Mouse (Mus musculus) liver, embryonic 16.5 days (tissue): ENCODE results near the gene Myl6. TPM values are rescaled to one million over a fixed set of nuclear protein-coding genes. Genes with fewer than 3 reads are reported as not detected.
"Not testable (repeated sequence)": the region's sequence is repeated elsewhere in the genome, so short reads cannot be mapped to it uniquely, and the experiment has no call there.

Source experiments
- ATAC-seq: fragments of 200-750 bp; cut with Nextera tagmentation; 2 replicates; pipeline ENCODE4 v1.8.0; 2017; ENCODE audit warnings: low read depth, mild to moderate bottlenecking, moderate number of reproducible peaks, moderate library complexity
- H3K27ac ChIP-seq: fragments of 300-500 bp; sonication (generic); 2 replicates; pipeline ENCODE4 v1.5.1; 2014; ENCODE audit warnings: mild to moderate bottlenecking, low read length
- H3K27me3 ChIP-seq: fragments of 300-500 bp; sonication (generic); 2 replicates; pipeline ENCODE4 v1.6.1; 2014; ENCODE audit warnings: low read depth, low read length, mixed read lengths; ENCODE audit not compliant: control insufficient read depth, insufficient read depth
- H3K36me3 ChIP-seq: fragments of 300-500 bp; sonication (generic); 2 replicates; pipeline ENCODE4 v1.6.1; 2014; ENCODE audit warnings: mild to moderate bottlenecking; ENCODE audit not compliant: control insufficient read depth, insufficient read depth
- H3K4me1 ChIP-seq: fragments of 300-500 bp; sonication (generic); 2 replicates; pipeline ENCODE4 v1.6.1; 2014; ENCODE audit warnings: low read depth, low read length, mixed read lengths; ENCODE audit not compliant: control insufficient read depth
- H3K4me2 ChIP-seq: fragments of 300-500 bp; sonication (generic); 2 replicates; pipeline ENCODE4 v1.6.1; 2014; ENCODE audit warnings: low read depth, low read length, mixed read lengths
- H3K4me3 ChIP-seq: fragments of 300-500 bp; sonication (generic); 2 replicates; pipeline ENCODE4 v1.5.1; 2014; ENCODE audit warnings: low read depth, mild to moderate bottlenecking, low read length
- H3K9ac ChIP-seq: fragments of 300-500 bp; sonication (generic); 2 replicates; pipeline ENCODE4 v1.6.1; 2014; ENCODE audit warnings: low read depth, low read length
- H3K9me3 ChIP-seq: fragments of 300-500 bp; sonication (generic); replicated peaks from 2 replicates; pipeline ENCODE4 v1.6.1; 2016; ENCODE audit warnings: low read length; ENCODE audit not compliant: control insufficient read depth
- WGBS: fragments of 180-500 bp; shearing (Covaris S2); extraction: QIAGEN DNeasy Blood & Tissue Kit; methylation state at CpG from one replicate; pipeline ENCODE4 v1.1.7; 2014; ENCODE audit not compliant: insufficient replicate concordance; 5-methylcytosine and 5-hydroxymethylcytosine counted together
- polyA plus RNA-seq: library from polyadenylated mRNA; unstranded; fragments of >200 nt; fragmentation: Nextera tagmentation; extraction: Ambion mirVana; gene quantifications from 2 replicates; pipeline ENCODE4 v1.2.1, GENCODE M21; 2015

The Myl6 gene
- polyA plus RNA-seq, 1 experiment from 2014 or later, result 448 TPM

- H3K27me3 ChIP-seq, result no peaks in the 10 kb centered on the region
- H3K27ac ChIP-seq, result no peak overlapping the region
- 69% methylated on average over 4 of the region's 4 CpGs for WGBS
- peaks cover 28% of the 10 kb centered on the region for H3K4me1 ChIP-seq
- H3K4me3 ChIP-seq, result no peak overlapping the region
- no peaks in the 10 kb centered on the region for H3K9me3 ChIP-seq
- peaks cover 7% of the 10 kb centered on the region for H3K36me3 ChIP-seq
- H3K4me2 ChIP-seq, result no peak overlapping the region
- H3K9ac ChIP-seq, result no peak overlapping the region
- ATAC-seq, result peak; percentile 40
Observed at GRCm38 (mm10) chr10:128515044-128515443, 21.1 kb upstream of the Myl6 start.

- ATAC-seq, result no peak
Observed at GRCm38 (mm10) chr10:128511761-128512160, 17.8 kb upstream of the Myl6 start.

GRCm38 (mm10) chr10:128511189-128511588 is 17.2 kb upstream of the Myl6 start:
- Histone ChIP-seq H3K4me3 (no peak overlapping the region), H3K4me1 (peaks cover 22% of the 10 kb centered on the region), H3K4me2 (no peak overlapping the region), H3K9me3 (no peaks in the 10 kb centered on the region), H3K27ac (no peak overlapping the region), H3K27me3 (no peaks in the 10 kb centered on the region), H3K36me3 (no peaks in the 10 kb centered on the region; the same call in 1 of the 2 replicates), H3K9ac (no peak overlapping the region)
- peak; percentile 44; the same call in 1 of the 2 replicates for ATAC-seq
- 67% methylated on average over 9 of the region's 9 CpGs for WGBS

More at GRCm38 (mm10) chr10:128511761-128512160, 17.8 kb upstream of the Myl6 start:
- Histone ChIP-seq H3K27ac (no peak overlapping the region), H3K36me3 (no peaks in the 10 kb centered on the region; the same call in 1 of the 2 replicates), H3K9me3 (no peaks in the 10 kb centered on the region), H3K9ac (no peak overlapping the region), H3K4me1 (peaks cover 25% of the 10 kb centered on the region), H3K4me3 (no peak overlapping the region), H3K27me3 (no peaks in the 10 kb centered on the region), H3K4me2 (no peak overlapping the region)
- WGBS, result 87% methylated on average over 12 of the region's 12 CpGs

- Histone ChIP-seq H3K4me2 (no peak overlapping the region), H3K9me3 (no peaks in the 10 kb centered on the region), H3K27me3 (no peaks in the 10 kb centered on the region), H3K4me3 (no peak overlapping the region), H3K27ac (no peak overlapping the region), H3K4me1 (peaks cover 17% of the 10 kb centered on the region), H3K36me3 (no peaks in the 10 kb centered on the region; the same call in 1 of the 2 replicates), H3K9ac (no peak overlapping the region)
- 83% methylated on average over 11 of the region's 11 CpGs for WGBS
- ATAC-seq, result no peak
Observed at GRCm38 (mm10) chr10:128510301-128510700, 16.4 kb upstream of the Myl6 start.

- Histone ChIP-seq H3K4me1 (peaks cover 19% of the 10 kb centered on the region), H3K4me2 (no peak overlapping the region), H3K4me3 (no peak overlapping the region), H3K27ac (no peak overlapping the region), H3K9me3 (no peaks in the 10 kb centered on the region), H3K27me3 (no peaks in the 10 kb centered on the region), H3K9ac (no peak overlapping the region), H3K36me3 (no peaks in the 10 kb centered on the region; the same call in 1 of the 2 replicates)
- WGBS, result 70% methylated on average over 4 of the region's 4 CpGs
- ATAC-seq, result 0 out of 2 replicates have a peak, but pooled peaks have one; percentile 31
Observed at GRCm38 (mm10) chr10:128509831-128510230, 15.9 kb upstream of the Myl6 start.

GRCm38 (mm10) chr10:128509203-128509602 is 15.3 kb upstream of the Myl6 start:
- Histone ChIP-seq H3K9me3 (no peaks in the 10 kb centered on the region), H3K4me2 (no peak overlapping the region), H3K9ac (no peak overlapping the region), H3K4me3 (no peak overlapping the region), H3K27ac (no peak overlapping the region), H3K36me3 (no peaks in the 10 kb centered on the region; the same call in 1 of the 2 replicates), H3K4me1 (peaks cover 25% of the 10 kb centered on the region), H3K27me3 (no peaks in the 10 kb centered on the region)
- no peak for ATAC-seq
- WGBS, result 77% methylated on average over 9 of the region's 9 CpGs

GRCm38 (mm10) chr10:128508260-128508659 is 14.3 kb upstream of the Myl6 start:
- WGBS, result 80% methylated on average over 9 of the region's 9 CpGs
- H3K9ac ChIP-seq, result no peak overlapping the region
- ATAC-seq, result no peak
- H3K9me3 ChIP-seq, result no peaks in the 10 kb centered on the region
- no peaks in the 10 kb centered on the region for H3K27me3 ChIP-seq
- no peak overlapping the region for H3K4me3 ChIP-seq
- H3K4me1 ChIP-seq, result peaks cover 26% of the 10 kb centered on the region
- no peaks in the 10 kb centered on the region; the same call in 1 of the 2 replicates for H3K36me3 ChIP-seq
- no peak overlapping the region for H3K27ac ChIP-seq
- H3K4me2 ChIP-seq, result no peak overlapping the region

GRCm38 (mm10) chr10:128505974-128506373 is 12.0 kb upstream of the Myl6 start:
- 95% methylated on average over 14 of the region's 14 CpGs for WGBS
- ATAC-seq, result no peak

GRCm38 (mm10) chr10:128505371-128505667 is 11.4 kb upstream of the Myl6 start:
- WGBS, result 80% methylated on average over 5 of the region's 5 CpGs
- not testable (repeated sequence) for H3K4me2 ChIP-seq, ATAC-seq, H3K4me3 ChIP-seq, H3K9ac ChIP-seq, H3K9me3 ChIP-seq, H3K27me3 ChIP-seq, H3K36me3 ChIP-seq
- Histone ChIP-seq H3K27ac (0 out of 2 replicates have a peak overlapping the region, but pooled peaks have one; percentile 9), H3K4me1 (peaks cover 15% of the 10 kb centered on the region)

More at GRCm38 (mm10) chr10:128505974-128506373, 12.0 kb upstream of the Myl6 start:
- Histone ChIP-seq H3K4me3 (no peak overlapping the region), H3K27ac (no peak overlapping the region), H3K4me1 (peaks cover 20% of the 10 kb centered on the region), H3K36me3 (no peaks in the 10 kb centered on the region; the same call in 1 of the 2 replicates), H3K27me3 (no peaks in the 10 kb centered on the region), H3K9ac (no peak overlapping the region), H3K9me3 (no peaks in the 10 kb centered on the region), H3K4me2 (no peak overlapping the region)
